Mouse (Mus musculus) liver, adult 2 months (tissue): ENCODE data around the gene Mcm8. TPM values are rescaled to one million over a fixed set of nuclear protein-coding genes. Genes with fewer than 3 reads are reported as not detected.

ENCODE experiments used
- DNase-seq: peaks from one replicate; pipeline ENCODE4 v3.0.0-alpha.2; 2011; ENCODE audit warnings: low read depth, low spot score; ENCODE audit errors: extremely low read depth
- H3K27ac ChIP-seq: fragments of 200-500 bp; replicated peaks from 2 replicates; pipeline ENCODE4 v1.5.1; 2012; ENCODE audit warnings: low read depth, mild to moderate bottlenecking, control low read depth, inconsistent platforms, low read length; ENCODE audit not compliant: insufficient read depth
- H3K27me3 ChIP-seq: fragments of 200-500 bp; 2 replicates; pipeline ENCODE4 v1.6.1; 2012; ENCODE audit warnings: mild to moderate bottlenecking, moderate library complexity, low read length, inconsistent platforms; ENCODE audit not compliant: control insufficient read depth, insufficient read depth
- H3K36me3 ChIP-seq: fragments of 200-500 bp; 2 replicates; pipeline ENCODE4 v1.6.1; 2012; ENCODE audit warnings: low read length, inconsistent platforms; ENCODE audit not compliant: control insufficient read depth, insufficient read depth
- H3K4me1 ChIP-seq: fragments of 200-500 bp; 2 replicates; pipeline ENCODE4 v1.6.1; 2011; ENCODE audit warnings: low read length; ENCODE audit not compliant: control insufficient read depth, insufficient read depth
- H3K4me3 ChIP-seq: fragments of 200-500 bp; 2 replicates; pipeline ENCODE4 v1.5.1; 2011; ENCODE audit warnings: low read depth, mild to moderate bottlenecking, control low read depth, low read length, moderate library complexity; ENCODE audit not compliant: insufficient read depth
- H3K79me2 ChIP-seq: fragments of 200-500 bp; 2 replicates; pipeline ENCODE4 v1.6.1; 2012; ENCODE audit warnings: inconsistent platforms, mild to moderate bottlenecking, low read length, moderate library complexity; ENCODE audit not compliant: control insufficient read depth, insufficient read depth
- H3K9ac ChIP-seq: fragments of 200-500 bp; 2 replicates; pipeline ENCODE4 v1.6.1; 2012; ENCODE audit warnings: low read depth, mild to moderate bottlenecking, control low read depth, inconsistent platforms, low read length
- CTCF ChIP-seq: fragments of 200-500 bp; IDR thresholded peaks from 2 replicates; pipeline ENCODE4 v1.5.1; 2011; ENCODE audit warnings: low read depth, low read length, control low read depth
- POLR2A ChIP-seq: fragments of 200-500 bp; IDR thresholded peaks from 2 replicates; pipeline ENCODE4 v1.6.1; 2011; ENCODE audit warnings: low read length, control low read depth; ENCODE audit not compliant: insufficient read depth; ENCODE audit errors: extremely low read depth
- WGBS: fragments of 180-500 bp; shearing (Covaris S2); methylation state at CpG from one replicate; pipeline ENCODE4 v1.1.7; 2018; 5-methylcytosine and 5-hydroxymethylcytosine counted together
- polyA plus RNA-seq: library from polyadenylated mRNA; depleted of rRNA; stranded (reverse); fragments of >200 nt; gene quantifications from 2 replicates; pipeline ENCODE4 v1.2.3, GENCODE M21; 2012
- total RNA-seq: library from RNA; depleted of rRNA; stranded (reverse); fragments of >200 nt; gene quantifications from 2 replicates; pipeline ENCODE4 v1.2.3, GENCODE M21; 2014

Mcm8 gene
- total and polyA plus RNA-seq, 2 experiments: 0.54 to 1.8 TPM

DNA sequence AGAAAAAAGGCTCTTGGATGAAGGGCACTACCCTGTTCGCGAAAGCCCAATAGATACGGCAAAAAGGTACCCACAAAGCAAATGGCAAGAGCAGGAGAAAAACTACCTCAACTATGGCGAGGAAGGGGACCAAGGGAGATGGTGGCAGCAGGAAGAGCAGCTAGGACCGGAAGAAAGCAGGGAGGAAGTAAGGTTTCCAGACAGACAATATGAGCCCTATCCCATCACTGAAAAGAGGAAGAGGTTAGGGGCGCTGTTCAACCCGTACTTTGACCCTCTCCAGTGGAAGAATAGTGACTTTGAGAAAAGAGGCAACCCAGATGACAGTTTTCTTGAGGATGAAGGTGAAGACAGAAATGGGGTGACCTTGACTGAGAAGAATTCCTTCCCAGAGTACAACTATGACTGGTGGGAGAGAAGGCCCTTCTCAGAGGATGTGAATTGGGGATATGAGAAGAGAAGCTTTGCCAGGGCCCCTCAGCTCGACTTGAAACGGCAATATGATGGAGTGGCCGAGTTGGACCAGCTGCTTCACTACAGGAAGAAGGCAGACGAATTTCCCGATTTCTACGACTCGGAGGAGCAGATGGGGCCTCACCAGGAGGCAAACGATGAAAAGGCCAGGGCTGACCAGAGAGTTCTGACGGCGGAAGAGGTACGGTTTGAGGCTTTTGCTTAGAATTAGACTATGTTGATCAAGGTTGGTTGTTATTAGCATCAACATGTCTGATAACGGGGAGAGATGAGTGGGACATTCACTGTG is 22.3 kb upstream of the Mcm8 start:
- no peaks in the 10 kb centered on the region for H3K36me3 ChIP-seq
- no peaks in the 10 kb centered on the region for H3K27me3 ChIP-seq
- H3K27ac ChIP-seq: no peak overlapping the region
- H3K9ac ChIP-seq: no peak overlapping the region
- no peaks in the 10 kb centered on the region for H3K4me1 ChIP-seq
- H3K79me2 ChIP-seq: no peaks in the 10 kb centered on the region
- no peak overlapping the region for H3K4me3 ChIP-seq
- TF ChIP-seq POLR2A (no peak), CTCF (no peak)
- no peak for DNase-seq
- WGBS: 88% methylated on average over 19 of the region's 19 CpGs

DNA sequence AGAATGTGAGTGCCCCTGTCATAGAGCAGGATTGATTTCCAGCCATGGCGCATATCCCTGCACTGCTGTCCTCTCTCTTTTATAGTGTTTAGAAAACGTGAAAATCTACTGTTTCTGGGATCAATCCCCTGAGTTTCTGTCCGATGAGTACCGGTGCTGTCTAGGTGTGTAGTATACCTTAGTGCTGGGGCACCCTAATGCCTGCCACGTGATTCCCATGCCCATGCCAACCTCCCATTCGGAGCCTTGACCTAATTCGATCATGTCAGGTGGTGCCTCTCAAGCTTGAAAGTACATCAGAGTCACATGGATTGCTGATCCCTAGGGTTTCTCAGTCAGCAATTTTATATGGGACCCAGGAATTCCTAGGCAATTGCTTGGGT is 21.7 kb upstream of the Mcm8 start:
- DNase-seq: no peak
- Histone ChIP-seq H3K4me3 (no peak overlapping the region), H3K27ac (no peak overlapping the region), H3K27me3 (no peaks in the 10 kb centered on the region), H3K79me2 (no peaks in the 10 kb centered on the region), H3K4me1 (no peaks in the 10 kb centered on the region), H3K36me3 (no peaks in the 10 kb centered on the region), H3K9ac (no peak overlapping the region)
- TF ChIP-seq CTCF: no peak
- no peak for TF ChIP-seq POLR2A
- 82% methylated on average over 7 of the region's 7 CpGs for WGBS

GRCm38 (mm10) chr2:132802976-132803375 is 13.0 kb upstream of the Mcm8 start:
- H3K27me3 ChIP-seq: no peaks in the 10 kb centered on the region
- no peaks in the 10 kb centered on the region for H3K79me2 ChIP-seq
- H3K27ac ChIP-seq: no peak overlapping the region
- DNase-seq: no peak
- H3K9ac ChIP-seq: no peak overlapping the region
- WGBS: 95% methylated on average over 2 of the region's 2 CpGs
- TF ChIP-seq POLR2A (no peak), CTCF (no peak)
- peaks cover 37% of the 10 kb centered on the region for H3K36me3 ChIP-seq
- H3K4me3 ChIP-seq: no peak overlapping the region
- no peaks in the 10 kb centered on the region for H3K4me1 ChIP-seq

- Histone ChIP-seq H3K4me1 (peaks cover under 1% of the 10 kb centered on the region; the same call in 1 of the 2 replicates), H3K27me3 (no peaks in the 10 kb centered on the region), H3K36me3 (no peaks in the 10 kb centered on the region; the same call in 1 of the 2 replicates), H3K79me2 (no peaks in the 10 kb centered on the region), H3K9ac (no peak overlapping the region), H3K27ac (no peak overlapping the region), H3K4me3 (no peak overlapping the region)
- no peak for DNase-seq
- 95% methylated on average over 4 of the region's 4 CpGs for WGBS
- TF ChIP-seq CTCF (no peak), POLR2A (no peak)
These were observed 25.1 kb downstream of the Mcm8 start for GRCm38 (mm10) chr2:132841071-132841470.

DNA sequence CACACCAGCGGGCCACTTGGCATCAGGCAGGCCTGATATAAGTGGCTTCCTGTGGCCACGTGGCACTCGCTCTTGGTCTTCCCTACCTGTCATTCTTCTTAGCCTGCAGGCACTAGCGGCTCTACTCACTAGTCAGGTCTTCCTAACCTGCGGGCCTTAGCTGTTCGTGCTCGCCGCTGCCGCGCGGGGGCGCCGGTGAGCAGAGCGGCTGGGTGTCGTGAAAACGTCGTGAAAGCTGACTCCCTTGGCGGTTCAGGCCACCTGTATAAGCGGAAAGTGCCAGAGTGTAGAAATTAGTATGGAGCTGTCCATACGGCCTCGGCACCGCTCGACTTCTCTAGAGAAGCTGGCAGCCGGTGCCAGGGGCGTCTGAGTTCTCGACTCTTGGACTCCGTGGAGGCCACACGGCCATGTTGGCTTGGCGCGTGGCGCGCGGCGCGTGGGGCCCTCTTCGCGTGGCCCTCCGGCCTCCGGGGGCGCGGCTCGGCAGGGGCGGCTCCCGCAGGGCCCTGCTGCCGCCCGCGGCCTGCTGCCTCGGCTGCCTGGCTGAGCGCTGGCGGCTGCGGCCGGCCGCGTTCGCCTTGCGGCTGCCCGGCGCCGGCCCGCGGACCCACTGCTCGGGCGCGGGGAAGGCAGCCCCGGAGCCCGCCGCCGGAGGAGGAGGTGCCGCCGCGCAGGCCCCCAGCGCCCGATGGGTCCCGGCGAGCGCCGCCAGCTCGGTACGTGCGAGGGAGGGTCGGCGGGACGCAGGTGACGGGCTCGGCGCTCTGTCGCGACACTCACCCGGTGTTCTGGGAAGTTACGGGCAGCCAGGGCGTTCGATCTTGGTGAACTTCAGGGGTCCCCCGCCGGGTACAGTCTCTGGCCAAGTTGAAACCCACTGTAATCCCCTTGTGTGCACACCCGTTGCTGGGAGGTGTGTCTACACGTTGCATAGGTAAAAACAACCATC is 30.7 kb downstream of the Mcm8 start, which contains the start of gene Crls1:
TSS of gene Crls1 (plus strand) at position 260 of the 952 bp plus-strand sequence.
- peak within 1 kb of the TSS; percentile 85 for H3K27ac ChIP-seq
- peak within 1 kb of the TSS; percentile 100 for H3K9ac ChIP-seq
- H3K27me3 ChIP-seq: no peaks in the 10 kb centered on the region
- H3K4me1 ChIP-seq: peaks cover 10% of the 10 kb centered on the region
- H3K36me3 ChIP-seq: peaks cover 12% of the 10 kb centered on the region; the same call in 1 of the 2 replicates
- H3K79me2 ChIP-seq: peaks cover 10% of the 10 kb centered on the region; the same call in 1 of the 2 replicates
- under 1% methylated on average over 96 of the region's 96 CpGs for WGBS
- TF ChIP-seq POLR2A: peak; percentile 79
- peak; percentile 98 for TF ChIP-seq CTCF
- peak; percentile 87 for DNase-seq
- peak within 1 kb of the TSS; percentile 89 for H3K4me3 ChIP-seq
